Mouse (Mus musculus) MEL (cell line): ENCODE measurements at regions not wholly inside any gene's neighbourhood (a gene's known extent, or its start where the extent isn't known, plus 50 kb on each side); places are given as distances from the start of the nearest gene placed in this dataset.

Source experiments
- CTCF ChIP-seq, 3 experiments: IDR thresholded peaks in 2 of 3; conservative IDR thresholded peaks in 1 of 3; 2 replicates each; pipeline ENCODE4 v1.5.1; 2011 to 2012; ENCODE audit warnings: low read length in 3 of 3, low read depth in 2 of 3, mild to moderate bottlenecking in 2 of 3, improper control_type of control experiment in 1 of 3, inconsistent platforms in 1 of 3, mixed read lengths in 1 of 3, moderate library complexity in 1 of 3; ENCODE audit not compliant: control insufficient read depth in 1 of 3, insufficient read depth in 1 of 3, poor library complexity in 1 of 3, severe bottlenecking in 1 of 3
- EP300 ChIP-seq, 2 experiments: IDR thresholded peaks; 2 replicates each; pipeline ENCODE4 v1.6.1; 2011; ENCODE audit warnings: improper control_type of control experiment in 2 of 2, low read length in 2 of 2, low read depth in 1 of 2, mild to moderate bottlenecking in 1 of 2
- MAX ChIP-seq: IDR thresholded peaks from 2 replicates; pipeline ENCODE4 v1.6.1; 2011; ENCODE audit warnings: low read length, improper control_type of control experiment

DNA sequence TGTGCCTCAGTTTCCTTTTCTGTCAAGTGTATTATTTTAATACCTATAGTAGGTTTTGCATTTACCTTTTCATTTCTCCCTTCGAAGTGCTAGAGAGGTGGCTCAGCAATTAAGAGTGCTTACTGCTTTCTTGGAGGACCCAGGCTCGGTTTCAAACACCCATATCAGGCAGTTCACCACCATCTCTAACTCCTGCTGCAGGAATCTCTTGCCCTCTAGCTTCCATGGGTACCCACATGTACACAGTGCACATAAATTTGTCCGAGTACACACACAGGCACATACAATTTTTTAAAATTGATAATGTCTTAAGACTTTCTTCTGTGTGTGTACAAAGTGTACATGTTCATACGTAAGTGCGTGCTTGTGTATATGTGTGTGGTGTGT is 220.9 kb upstream of the Rpl38 start:
- no peak for TF ChIP-seq CTCF (IDR thresholded peaks at IDR 0.05 in 2 of 3, conservative IDR thresholded peaks at IDR 0.05 in 1 of 3; ENCODE audit: control insufficient read depth in 1 of 3, insufficient read depth in 1 of 3, low read depth in 2 of 3, low read length in 3 of 3, poor library complexity in 1 of 3, severe bottlenecking in 1 of 3)
- TF ChIP-seq EP300 (IDR thresholded peaks at IDR 0.05; ENCODE audit: low read depth in 1 of 2, low read length in 2 of 2): no peak
- no peak for TF ChIP-seq MAX
